Mouse (Mus musculus) kidney, embryonic 15.5 days (tissue): Measurements from ENCODE around the gene Tomm40. TPM values are rescaled to one million over a fixed set of nuclear protein-coding genes. Genes with fewer than 3 reads are reported as not detected.

Source experiments
- ATAC-seq: fragments of 200-750 bp; cut with Nextera tagmentation; replicated peaks from 2 replicates; pipeline ENCODE4 v1.8.0; 2017; ENCODE audit warnings: moderate TSS enrichment; ENCODE audit not compliant: low FRiP score
- H3K27ac ChIP-seq: fragments of 300-500 bp; sonication (generic); 2 replicates; pipeline ENCODE4 v1.5.1; 2015; ENCODE audit warnings: mild to moderate bottlenecking, inconsistent platforms
- H3K27me3 ChIP-seq: fragments of 300-500 bp; sonication (generic); 2 replicates; pipeline ENCODE4 v1.6.1; 2015; ENCODE audit warnings: inconsistent platforms
- H3K36me3 ChIP-seq: fragments of 300-500 bp; sonication (generic); 2 replicates; pipeline ENCODE4 v1.6.1; 2015; ENCODE audit warnings: inconsistent platforms
- H3K4me1 ChIP-seq: fragments of 300-500 bp; sonication (generic); 2 replicates; pipeline ENCODE4 v1.6.1; 2015; ENCODE audit warnings: inconsistent platforms
- H3K4me2 ChIP-seq: fragments of 300-500 bp; sonication (generic); 2 replicates; pipeline ENCODE4 v1.6.1; 2015; ENCODE audit warnings: moderate library complexity, mild to moderate bottlenecking, inconsistent platforms
- H3K4me3 ChIP-seq: fragments of 300-500 bp; sonication (generic); replicated peaks from 2 replicates; pipeline ENCODE4 v1.5.1; 2015; ENCODE audit warnings: mild to moderate bottlenecking, inconsistent platforms
- H3K9ac ChIP-seq: fragments of 300-500 bp; sonication (generic); 2 replicates; pipeline ENCODE4 v1.6.1; 2015; ENCODE audit warnings: mild to moderate bottlenecking, inconsistent platforms
- H3K9me3 ChIP-seq: fragments of 300-500 bp; sonication (generic); replicated peaks from 2 replicates; pipeline ENCODE4 v1.6.1; 2016; ENCODE audit warnings: inconsistent platforms
- WGBS: fragments of 180-500 bp; shearing (Covaris S2); methylation state at CpG from one replicate; pipeline ENCODE4 v1.1.7; 2015; ENCODE audit warnings: mixed read lengths; 5-methylcytosine and 5-hydroxymethylcytosine counted together
- polyA plus RNA-seq: library from polyadenylated mRNA; unstranded; fragments of >200 nt; fragmentation: Nextera tagmentation; extraction: Ambion mirVana; gene quantifications from 2 replicates; pipeline ENCODE4 v1.2.1, GENCODE M21; 2015

Tomm40 gene
- polyA plus RNA-seq, 1 experiment from 2014 or later, result 177 TPM

- H3K27ac ChIP-seq, result peak overlapping the region; percentile 80
- no peak overlapping the region for H3K4me3 ChIP-seq
- H3K36me3 ChIP-seq, result peaks cover 58% of the 10 kb centered on the region
- H3K4me2 ChIP-seq, result no peak overlapping the region
- no peak for ATAC-seq
- no peaks in the 10 kb centered on the region for H3K9me3 ChIP-seq
- H3K9ac ChIP-seq, result no peak overlapping the region
- no peaks in the 10 kb centered on the region for H3K27me3 ChIP-seq
- peaks cover 73% of the 10 kb centered on the region for H3K4me1 ChIP-seq
- WGBS, result 39% methylated on average over 5 of the region's 5 CpGs
These were observed 27.2 kb upstream of the Tomm40 start for GRCm38 (mm10) chr7:19742468-19742867.

- H3K4me2 ChIP-seq, result peak overlapping the region; percentile 16; the same call in 1 of the 2 replicates
- ATAC-seq, result peak; percentile 62
These were observed 26.2 kb upstream of the Tomm40 start for GRCm38 (mm10) chr7:19741329-19742031.

GRCm38 (mm10) chr7:19740269-19740668, 25.0 kb upstream of the Tomm40 start:
- Histone ChIP-seq H3K27me3 (no peaks in the 10 kb centered on the region), H3K4me3 (no peak overlapping the region), H3K4me2 (no peak overlapping the region), H3K9me3 (no peaks in the 10 kb centered on the region), H3K27ac (0 out of 2 replicates have a peak overlapping the region, but pooled peaks have one; percentile 80), H3K4me1 (peaks cover 61% of the 10 kb centered on the region), H3K9ac (no peak overlapping the region), H3K36me3 (peaks cover 78% of the 10 kb centered on the region)
- ATAC-seq, result no peak
- WGBS, result 91% methylated on average over 11 of the region's 11 CpGs

More at GRCm38 (mm10) chr7:19741329-19742031, 26.2 kb upstream of the Tomm40 start:
- Histone ChIP-seq H3K27me3 (no peaks in the 10 kb centered on the region), H3K36me3 (peaks cover 68% of the 10 kb centered on the region), H3K27ac (peak overlapping the region; percentile 80), H3K9ac (no peak overlapping the region), H3K9me3 (no peaks in the 10 kb centered on the region), H3K4me3 (0 out of 2 replicates have a peak overlapping the region, but pooled peaks have one; percentile 4), H3K4me1 (peaks cover 69% of the 10 kb centered on the region)
- 14% methylated on average over 8 of the region's 8 CpGs for WGBS

GRCm38 (mm10) chr7:19738771-19739170, 23.5 kb upstream of the Tomm40 start:
- Histone ChIP-seq H3K36me3 (peaks cover 83% of the 10 kb centered on the region), H3K27ac (no peak overlapping the region)
- 89% methylated on average over 3 of the region's 3 CpGs for WGBS

GRCm38 (mm10) chr7:19736389-19737057, 21.3 kb upstream of the Tomm40 start:
- H3K4me2 ChIP-seq, result no peak overlapping the region
- no peak for ATAC-seq
- peaks cover 86% of the 10 kb centered on the region for H3K36me3 ChIP-seq

More at GRCm38 (mm10) chr7:19738771-19739170, 23.5 kb upstream of the Tomm40 start:
- Histone ChIP-seq H3K27me3 (no peaks in the 10 kb centered on the region), H3K4me2 (no peak overlapping the region), H3K4me1 (peaks cover 46% of the 10 kb centered on the region), H3K4me3 (no peak overlapping the region), H3K9ac (no peak overlapping the region), H3K9me3 (no peaks in the 10 kb centered on the region)
- ATAC-seq, result no peak

GRCm38 (mm10) chr7:19734178-19734666, 19.0 kb upstream of the Tomm40 start:
- Histone ChIP-seq H3K4me3 (no peak overlapping the region), H3K9ac (no peak overlapping the region), H3K27me3 (no peaks in the 10 kb centered on the region), H3K9me3 (no peaks in the 10 kb centered on the region), H3K27ac (no peak overlapping the region), H3K4me2 (no peak overlapping the region), H3K36me3 (peaks cover 88% of the 10 kb centered on the region), H3K4me1 (peaks cover 16% of the 10 kb centered on the region)
- ATAC-seq, result no peak
- WGBS, result 83% methylated on average over 10 of the region's 10 CpGs

More at GRCm38 (mm10) chr7:19736389-19737057, 21.3 kb upstream of the Tomm40 start:
- Histone ChIP-seq H3K9me3 (no peaks in the 10 kb centered on the region), H3K4me1 (peaks cover 26% of the 10 kb centered on the region), H3K27me3 (no peaks in the 10 kb centered on the region), H3K4me3 (no peak overlapping the region), H3K27ac (peak overlapping the region; percentile 32; the same call in 1 of the 2 replicates), H3K9ac (no peak overlapping the region)
- 76% methylated on average over 16 of the region's 16 CpGs for WGBS

- no peak overlapping the region for H3K27ac ChIP-seq
- H3K4me1 ChIP-seq, result no peaks in the 10 kb centered on the region
- peaks cover 3% of the 10 kb centered on the region; the same call in 1 of the 2 replicates for H3K9me3 ChIP-seq
- ATAC-seq, result no peak
- no peak overlapping the region for H3K4me2 ChIP-seq
- H3K27me3 ChIP-seq, result no peaks in the 10 kb centered on the region
- WGBS, result 84% methylated on average over 4 of the region's 4 CpGs
- no peak overlapping the region for H3K9ac ChIP-seq
- H3K36me3 ChIP-seq, result peaks cover 100% of the 10 kb centered on the region
- H3K4me3 ChIP-seq, result no peak overlapping the region
These were observed 11.3 kb upstream of the Tomm40 start for GRCm38 (mm10) chr7:19726541-19726940.

- no peak for ATAC-seq
- 93% methylated on average over 12 of the region's 12 CpGs for WGBS
- peaks cover 100% of the 10 kb centered on the region for H3K36me3 ChIP-seq
These were observed 8.9 kb upstream of the Tomm40 start for GRCm38 (mm10) chr7:19724167-19724566.

GRCm38 (mm10) chr7:19722754-19723195, 7.5 kb upstream of the Tomm40 start:
- no peak overlapping the region for H3K4me3 ChIP-seq
- H3K9me3 ChIP-seq, result peaks cover 18% of the 10 kb centered on the region
- H3K4me1 ChIP-seq, result no peaks in the 10 kb centered on the region
- no peak overlapping the region for H3K9ac ChIP-seq
- WGBS, result 78% methylated on average over 6 of the region's 6 CpGs
- H3K4me2 ChIP-seq, result no peak overlapping the region
- H3K36me3 ChIP-seq, result peaks cover 98% of the 10 kb centered on the region
- no peaks in the 10 kb centered on the region for H3K27me3 ChIP-seq
- ATAC-seq, result no peak
- peak overlapping the region; percentile 29; the same call in 1 of the 2 replicates for H3K27ac ChIP-seq

More at GRCm38 (mm10) chr7:19724167-19724566, 8.9 kb upstream of the Tomm40 start:
- Histone ChIP-seq H3K4me2 (no peak overlapping the region), H3K9ac (no peak overlapping the region), H3K4me3 (no peak overlapping the region), H3K27ac (no peak overlapping the region), H3K4me1 (no peaks in the 10 kb centered on the region), H3K27me3 (no peaks in the 10 kb centered on the region), H3K9me3 (peaks cover 18% of the 10 kb centered on the region)

- Histone ChIP-seq H3K27ac (no peak overlapping the region), H3K4me1 (peaks cover 17% of the 10 kb centered on the region), H3K4me3 (no peak overlapping the region), H3K9ac (no peak overlapping the region), H3K27me3 (no peaks in the 10 kb centered on the region), H3K36me3 (peaks cover 73% of the 10 kb centered on the region), H3K9me3 (peaks cover 18% of the 10 kb centered on the region), H3K4me2 (no peak overlapping the region)
- WGBS, result 90% methylated on average over 4 of the region's 4 CpGs
- ATAC-seq, result no peak
These were observed 4.0 kb upstream of the Tomm40 start for GRCm38 (mm10) chr7:19719200-19719599.

GRCm38 (mm10) chr7:19718297-19718952, 3.2 kb upstream of the Tomm40 start:
- H3K4me2 ChIP-seq, result no peak overlapping the region
- no peak for ATAC-seq
- H3K9ac ChIP-seq, result no peak overlapping the region
- H3K9me3 ChIP-seq, result peaks cover 18% of the 10 kb centered on the region
- H3K4me3 ChIP-seq, result no peak overlapping the region
- peaks cover 72% of the 10 kb centered on the region for H3K36me3 ChIP-seq
- no peaks in the 10 kb centered on the region for H3K27me3 ChIP-seq
- H3K4me1 ChIP-seq, result peaks cover 25% of the 10 kb centered on the region
- WGBS, result 81% methylated on average over 5 of the region's 5 CpGs
- H3K27ac ChIP-seq, result no peak overlapping the region
